Mouse (Mus musculus) CD4-positive, CD25-positive, alpha-beta regulatory T cell (primary cell): ENCODE data around the gene A830005F24Rik. TPM values are rescaled to one million over a fixed set of nuclear protein-coding genes. Genes with fewer than 3 reads are reported as not detected.

ENCODE experiments used
- polyA plus RNA-seq: library from polyadenylated mRNA; unstranded; fragments of 100-300 nt; shearing (Covaris generic); gene quantifications from one replicate; pipeline ENCODE4 v1.2.1, GENCODE M21; 2017

The A830005F24Rik gene
- polyA plus RNA-seq = 1.8 TPM

DNA sequence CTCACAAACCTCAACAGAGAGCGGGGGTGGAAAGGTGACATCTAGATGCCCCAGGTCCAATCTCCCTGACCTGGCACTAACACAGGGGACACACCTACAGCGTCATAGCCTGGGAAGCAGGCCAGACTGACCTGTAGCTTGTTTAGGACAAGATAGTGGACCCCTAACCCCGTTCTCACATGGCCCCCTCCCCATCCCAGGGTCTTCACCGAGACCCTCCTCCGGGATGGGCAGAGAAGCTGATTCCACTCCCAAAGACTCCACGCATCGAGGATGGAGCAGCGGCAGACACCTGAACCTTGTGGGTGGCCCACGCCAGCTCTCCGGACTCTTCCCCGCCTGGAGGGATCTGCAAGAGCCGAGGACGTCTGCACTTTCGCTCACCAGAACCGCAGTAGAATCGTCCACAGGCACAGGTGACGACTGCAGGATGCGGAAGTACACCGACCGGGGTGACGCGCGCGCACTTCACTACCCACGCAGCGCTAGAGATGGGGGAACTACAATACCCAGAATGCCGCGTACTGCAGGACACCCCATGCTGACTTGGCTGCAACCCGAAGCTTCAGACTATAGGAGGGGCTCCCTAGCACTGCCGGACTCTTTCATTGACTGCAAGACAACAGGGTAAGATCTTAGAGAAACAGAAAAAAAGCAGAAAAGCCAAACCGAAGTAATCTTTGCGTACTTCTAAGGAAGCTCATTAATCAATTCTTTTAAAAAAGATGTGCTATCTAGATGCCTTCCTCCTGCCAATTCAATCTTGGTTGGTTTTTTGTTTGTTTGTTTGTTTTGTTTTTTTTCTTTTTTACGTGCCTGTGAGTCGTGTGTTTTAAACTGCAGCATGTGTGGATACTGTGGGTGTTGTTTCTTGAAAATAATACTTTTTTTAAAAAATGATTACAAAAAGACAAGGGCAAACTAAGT lies at the start of gene A830005F24Rik, which contains the start of gene Zfp169:
Gene A830005F24Rik (plus strand): TSS at position 568 of the 927 bp plus-strand sequence.
Gene Zfp169 (minus strand): TSS at position 449 of the 927 bp plus-strand sequence.

Other genes with a start within 250 kb of the A830005F24Rik start
- 14.4 TPM for gene Zfp169, start 119 bp upstream of the A830005F24Rik start, polyA plus RNA-seq
- 4.4 TPM for gene Ptpdc1, start 112.1 kb downstream of the A830005F24Rik start, polyA plus RNA-seq
- gene Barx1, start 149.4 kb downstream of the A830005F24Rik start, polyA plus RNA-seq = not detected